Mouse (Mus musculus): ENCODE results near the gene Dync2li1.

- TF ChIP-seq USF2 (IDR thresholded peaks at IDR 0.05; ENCODE audit: borderline replicate concordance in 1 of 2, insufficient read depth in 1 of 2, low read depth in 1 of 2, low read length in 2 of 2) (no peak), CHD1 (IDR thresholded peaks at IDR 0.05; ENCODE audit: low read depth, low read length) (no peak), CTCF (IDR thresholded peaks at IDR 0.05 in 2 of 3, conservative IDR thresholded peaks at IDR 0.05 in 1 of 3; ENCODE audit: control insufficient read depth in 1 of 3, insufficient read depth in 1 of 3, low read depth in 2 of 3, low read length in 3 of 3, poor library complexity in 1 of 3, severe bottlenecking in 1 of 3) (no peak), MXI1 (IDR thresholded peaks at IDR 0.05; ENCODE audit: low read depth, low read length) (no peak), NRF1 (IDR thresholded peaks at IDR 0.05; ENCODE audit: insufficient read depth, low read depth, low read length, poor library complexity, severe bottlenecking) (no peak), POLR2A (IDR thresholded peaks at IDR 0.05; ENCODE audit: control insufficient read depth in 1 of 2, insufficient read depth in 1 of 2, low read depth in 1 of 2, low read length in 2 of 2, poor library complexity in 1 of 2) (no peak), SIN3A (IDR thresholded peaks at IDR 0.05; ENCODE audit: low read length) (no peak), POLR2AphosphoS2 (IDR thresholded peaks at IDR 0.05; ENCODE audit: low read length) (no peak), RAD21 (IDR thresholded peaks at IDR 0.05; ENCODE audit: low read depth, low read length) (no peak), UBTF (IDR thresholded peaks at IDR 0.05; ENCODE audit: borderline replicate concordance, insufficient read depth, low read depth, low read length) (no peak), MYB (IDR thresholded peaks at IDR 0.05; ENCODE audit: low read depth, low read length) (no peak), ZKSCAN1 (IDR thresholded peaks at IDR 0.05; ENCODE audit: low read depth, low read length) (no peak)
These were observed 3.4 kb upstream of the Dync2li1 start for GRCm38 (mm10) chr17:84622873-84623272.

All from MEL (cell line).